Mouse (Mus musculus) ES-Bruce4 (cell line): ENCODE measurements at regions not wholly inside any gene's neighbourhood (a gene's known extent, or its start where the extent isn't known, plus 50 kb on each side); places are given as distances from the start of the nearest gene placed in this dataset.

Experiments used
- H3K27ac ChIP-seq: 2 replicates; pipeline ENCODE4 v1.5.1; 2012; ENCODE audit warnings: low read length, inconsistent platforms; ENCODE audit not compliant: insufficient read depth
- H3K27me3 ChIP-seq: 2 replicates; pipeline ENCODE4 v1.6.1; 2012; ENCODE audit warnings: mild to moderate bottlenecking, low read length, inconsistent platforms; ENCODE audit not compliant: control insufficient read depth, poor library complexity, insufficient read depth, severe bottlenecking
- H3K36me3 ChIP-seq: 2 replicates; pipeline ENCODE4 v1.6.1; 2012; ENCODE audit warnings: inconsistent platforms, mild to moderate bottlenecking, low read length, moderate library complexity; ENCODE audit not compliant: control insufficient read depth, poor library complexity, insufficient read depth, severe bottlenecking
- H3K4me1 ChIP-seq: one replicate; pipeline ENCODE4 v1.8.1; 2011; ENCODE audit warnings: low read length; ENCODE audit not compliant: control insufficient read depth, insufficient read depth
- H3K4me3 ChIP-seq: 2 replicates; pipeline ENCODE4 v1.5.1; 2011; ENCODE audit warnings: low read depth, mild to moderate bottlenecking, low read length
- H3K9ac ChIP-seq: 2 replicates; pipeline ENCODE4 v1.6.1; 2012; ENCODE audit warnings: low read depth, mild to moderate bottlenecking, inconsistent platforms; ENCODE audit not compliant: poor library complexity, severe bottlenecking
- H3K9me3 ChIP-seq: replicated peaks from 2 replicates; pipeline ENCODE4 v1.6.1; 2012; ENCODE audit warnings: mild to moderate bottlenecking, low read length, inconsistent platforms; ENCODE audit not compliant: control insufficient read depth, poor library complexity, insufficient read depth, severe bottlenecking
- CTCF ChIP-seq: IDR thresholded peaks from one replicate; pipeline ENCODE4 v1.8.1; 2011; ENCODE audit warnings: low read depth, low read length
- EP300 ChIP-seq: IDR thresholded peaks from 2 replicates; pipeline ENCODE4 v1.6.1; 2011; ENCODE audit warnings: low read depth, low read length; ENCODE audit not compliant: insufficient read depth
- POLR2A ChIP-seq: IDR thresholded peaks from one replicate; pipeline ENCODE4 v1.8.1; 2011; ENCODE audit warnings: low read length; ENCODE audit not compliant: insufficient read depth

DNA sequence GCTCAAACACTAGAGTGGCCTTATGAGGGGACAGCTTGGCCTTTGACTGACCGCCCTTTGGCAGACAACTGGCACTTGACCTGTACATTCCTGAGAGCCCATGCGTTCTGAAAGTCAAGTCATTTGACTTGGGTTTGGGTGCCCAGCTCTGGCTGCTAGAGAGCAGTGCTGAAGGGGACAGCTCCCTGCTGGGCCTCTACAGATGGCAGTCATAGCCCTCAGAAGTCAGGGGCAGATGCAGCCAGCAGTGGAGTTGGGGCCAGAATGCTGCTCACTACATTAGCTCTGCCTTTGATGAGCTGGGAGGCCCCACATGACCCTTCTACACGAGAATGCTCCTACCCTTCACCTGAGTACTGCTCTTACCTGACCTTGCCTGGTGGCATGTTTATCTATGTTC, 58.3 kb upstream of the Twist2 start:
- Histone ChIP-seq H3K9ac (no peak overlapping the region), H3K4me1 (no peaks in the 10 kb centered on the region), H3K9me3 (no peaks in the 10 kb centered on the region), H3K36me3 (no peaks in the 10 kb centered on the region), H3K4me3 (no peak overlapping the region), H3K27me3 (no peaks in the 10 kb centered on the region), H3K27ac (no peak overlapping the region)
- TF ChIP-seq POLR2A (no peak), CTCF (no peak), EP300 (no peak)

DNA sequence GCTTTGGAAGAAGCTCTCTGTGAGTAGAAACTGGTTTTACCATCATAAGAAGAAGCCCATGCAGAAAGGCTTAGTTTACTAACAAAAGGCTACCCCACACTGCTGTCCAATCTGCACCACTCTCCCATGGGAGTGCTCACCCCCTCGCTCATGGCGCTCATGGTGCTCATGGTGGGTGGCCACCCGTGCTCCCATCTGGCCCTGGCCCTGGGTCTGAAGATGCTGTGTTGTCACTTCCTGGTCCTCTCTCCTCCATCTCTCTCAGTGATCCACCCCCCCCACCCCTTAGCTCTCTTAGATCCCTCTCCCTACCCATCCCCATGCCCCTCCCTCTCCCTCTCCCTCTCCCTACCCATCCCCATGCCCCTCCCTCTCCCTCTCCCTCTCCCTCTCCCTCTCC, 57.2 kb upstream of the Twist2 start:
- Histone ChIP-seq H3K9me3 (no peaks in the 10 kb centered on the region), H3K36me3 (no peaks in the 10 kb centered on the region), H3K4me3 (no peak overlapping the region), H3K27me3 (no peaks in the 10 kb centered on the region), H3K9ac (no peak overlapping the region), H3K4me1 (no peaks in the 10 kb centered on the region), H3K27ac (no peak overlapping the region)
- no peak for TF ChIP-seq POLR2A
- no peak for TF ChIP-seq EP300
- TF ChIP-seq CTCF, result no peak

DNA sequence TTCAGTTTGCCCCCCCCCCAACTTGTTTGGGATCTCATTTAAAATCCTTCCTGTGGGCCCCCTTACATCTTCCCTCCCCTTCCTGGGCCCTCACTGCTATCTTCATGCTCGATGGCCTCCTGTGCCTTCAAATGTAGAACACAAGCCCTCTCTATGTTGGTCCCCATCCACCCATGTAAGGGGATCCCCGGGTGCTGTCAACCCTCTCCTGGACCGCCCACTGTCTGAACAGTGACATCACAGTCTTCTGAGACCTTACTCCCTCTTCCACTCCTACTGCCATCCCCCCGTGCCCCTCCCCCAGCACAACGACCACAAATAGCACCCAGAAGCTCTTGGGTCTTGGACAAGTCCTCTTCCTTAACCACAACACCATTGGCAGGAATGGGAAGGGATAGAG, 56.6 kb upstream of the Twist2 start:
- Histone ChIP-seq H3K27ac (no peak overlapping the region), H3K4me1 (no peaks in the 10 kb centered on the region), H3K9ac (no peak overlapping the region), H3K27me3 (no peaks in the 10 kb centered on the region), H3K4me3 (no peak overlapping the region), H3K36me3 (no peaks in the 10 kb centered on the region), H3K9me3 (no peaks in the 10 kb centered on the region)
- TF ChIP-seq POLR2A (no peak), EP300 (no peak), CTCF (no peak)

DNA sequence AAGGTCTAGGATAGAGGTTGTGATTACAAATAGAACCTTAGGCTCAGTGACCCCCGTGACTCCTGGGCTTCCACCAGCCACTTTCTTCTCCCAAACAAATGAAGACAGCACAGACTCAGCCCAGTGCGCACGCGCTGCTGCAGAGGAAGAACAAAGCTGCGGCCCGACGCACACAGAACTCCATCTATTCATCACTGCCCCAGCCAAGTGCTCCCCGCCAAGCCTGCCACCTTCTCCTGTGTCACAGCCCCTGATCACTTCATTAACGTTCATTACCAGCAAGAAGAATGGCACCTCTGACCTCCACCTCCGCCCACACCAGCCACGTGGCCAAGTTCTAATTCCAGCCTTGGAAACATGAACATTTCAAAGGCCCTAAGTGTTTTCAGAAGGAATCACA, 53.7 kb upstream of the Twist2 start:
- H3K4me3 ChIP-seq, result no peak overlapping the region
- H3K27me3 ChIP-seq, result no peaks in the 10 kb centered on the region
- TF ChIP-seq POLR2A (no peak), CTCF (no peak), EP300 (no peak)
- no peaks in the 10 kb centered on the region for H3K4me1 ChIP-seq
- no peaks in the 10 kb centered on the region for H3K9me3 ChIP-seq
- H3K27ac ChIP-seq, result no peak overlapping the region
- no peak overlapping the region for H3K9ac ChIP-seq
- H3K36me3 ChIP-seq, result no peaks in the 10 kb centered on the region
